Mouse (Mus musculus) right cerebral cortex, postnatal 10 days (tissue): Measurements from ENCODE around the gene Rsrp1.

ENCODE experiments used
- DNase-seq, 2 experiments: peaks; one replicate each; pipeline ENCODE4 v3.0.0; 2021; ENCODE audit warnings: low spot score in 2 of 2

Rsrp1 gene

GRCm38 (mm10) chr4:134922111-134922924 lies 1.1 kb upstream of the Rsrp1 start:
- DNase-seq: no peak

GRCm38 (mm10) chr4:134922925-134923244 lies 507 bp upstream of the Rsrp1 start:
- peak; percentile 81 to 82 for DNase-seq

DNA sequence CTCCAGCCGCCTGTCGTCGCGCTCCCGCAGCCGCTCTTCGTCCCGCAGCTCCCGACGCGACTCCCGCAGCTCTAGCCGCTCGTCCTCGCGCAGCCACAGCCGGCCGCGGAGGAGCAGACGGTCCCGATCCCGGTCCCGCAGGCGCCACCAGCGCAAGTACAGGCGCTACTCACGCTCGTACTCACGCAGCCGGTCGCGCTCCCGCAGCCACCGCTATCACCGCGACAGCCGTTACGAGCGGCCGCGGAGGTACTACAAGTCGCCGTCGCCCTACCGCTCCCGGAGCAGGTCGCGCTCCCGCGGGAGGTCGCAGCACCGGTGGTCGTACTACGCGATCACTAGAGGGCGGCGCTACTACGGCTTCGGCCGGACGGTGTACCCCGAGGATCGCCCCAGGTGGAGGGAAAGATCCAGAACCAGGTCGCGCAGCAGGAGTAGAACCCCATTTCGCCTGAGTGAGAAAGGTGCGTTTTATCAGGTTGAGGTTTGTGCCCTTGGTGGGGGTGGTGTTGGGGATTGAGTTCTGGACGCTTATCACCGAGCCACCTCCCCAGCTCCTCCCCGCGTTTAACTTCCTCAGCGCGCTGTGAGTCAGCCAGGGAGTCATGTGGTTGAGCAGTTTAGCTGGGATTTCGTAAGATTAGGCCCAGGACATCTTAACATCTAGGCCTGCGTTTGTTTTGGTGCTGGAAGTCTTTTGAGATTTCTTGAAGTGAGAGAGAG lies 788 bp downstream of the Rsrp1 start:
- DNase-seq: peak; percentile 54 to 66

DNA sequence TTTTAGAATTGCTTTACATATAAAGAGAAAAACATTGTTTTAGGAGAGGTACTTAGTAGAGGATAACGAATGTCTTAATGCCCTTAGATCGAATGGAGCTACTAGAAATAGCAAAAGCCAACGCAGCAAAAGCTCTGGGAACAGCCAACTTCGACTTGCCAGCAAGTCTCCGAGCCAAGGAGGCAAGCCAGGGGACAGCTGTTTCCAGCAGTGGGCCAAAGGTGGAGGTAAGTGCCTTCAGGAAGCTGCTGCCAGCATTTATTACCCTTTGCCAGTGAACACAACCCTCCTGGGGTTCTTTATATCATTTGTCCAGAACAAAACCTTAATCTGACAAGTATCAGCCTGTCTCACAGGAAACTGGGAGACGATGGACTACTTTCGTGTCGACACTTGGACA lies 1.8 kb downstream of the Rsrp1 start:
- DNase-seq: no peak

DNA sequence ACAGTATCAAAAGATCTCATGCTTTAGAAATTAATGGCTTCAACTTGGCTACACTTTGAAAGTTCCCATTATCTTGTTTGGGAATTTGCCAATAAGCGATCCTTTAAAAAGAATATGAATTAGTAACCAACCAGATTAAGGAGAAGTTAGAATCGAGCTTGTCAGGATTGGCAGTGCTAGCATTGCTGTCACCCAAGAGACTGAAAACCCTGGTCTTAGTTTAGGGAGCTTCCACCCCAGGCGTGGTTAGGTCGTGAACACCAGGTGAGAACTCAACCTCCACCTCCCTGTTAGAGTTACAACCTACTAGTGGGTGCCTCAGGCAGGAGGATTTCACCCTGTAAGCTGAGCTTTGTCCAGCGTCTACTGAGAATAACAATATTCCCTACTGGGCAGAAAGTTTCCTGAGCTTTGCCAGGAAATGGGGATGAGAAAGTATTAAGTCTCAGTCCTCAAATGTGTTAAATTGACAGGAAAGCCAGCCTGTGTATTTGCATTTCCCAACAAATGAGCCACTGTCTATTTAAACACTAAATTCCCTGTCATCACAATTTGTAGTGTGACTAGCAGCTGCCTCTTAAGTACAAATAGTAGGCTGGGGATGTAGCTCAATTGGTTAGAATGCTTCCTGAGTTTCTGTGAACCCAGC lies 4.5 kb downstream of the Rsrp1 start:
- DNase-seq: no peak

DNA sequence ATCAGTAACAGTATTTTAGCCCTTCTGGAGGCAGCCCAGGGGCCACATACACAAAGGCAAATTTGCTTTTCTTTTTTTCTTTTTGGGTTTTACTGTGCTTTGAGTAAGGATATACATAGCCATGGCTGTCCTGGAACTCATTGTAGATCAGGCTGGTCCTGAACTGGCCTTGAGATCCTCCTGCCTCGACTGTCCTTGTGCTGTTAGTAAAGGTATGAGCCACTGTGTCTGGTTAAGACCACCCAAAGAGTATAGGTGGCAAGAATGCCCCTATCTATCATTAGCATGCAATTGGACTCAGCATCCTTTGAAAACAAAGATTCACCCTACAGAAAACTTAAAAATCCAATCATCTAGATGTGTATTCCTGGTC lies 5.1 kb downstream of the Rsrp1 start:
- no peak for DNase-seq

- DNase-seq: no peak
Observed at GRCm38 (mm10) chr4:134929536-134929935, 6.1 kb downstream of the Rsrp1 start.

DNA sequence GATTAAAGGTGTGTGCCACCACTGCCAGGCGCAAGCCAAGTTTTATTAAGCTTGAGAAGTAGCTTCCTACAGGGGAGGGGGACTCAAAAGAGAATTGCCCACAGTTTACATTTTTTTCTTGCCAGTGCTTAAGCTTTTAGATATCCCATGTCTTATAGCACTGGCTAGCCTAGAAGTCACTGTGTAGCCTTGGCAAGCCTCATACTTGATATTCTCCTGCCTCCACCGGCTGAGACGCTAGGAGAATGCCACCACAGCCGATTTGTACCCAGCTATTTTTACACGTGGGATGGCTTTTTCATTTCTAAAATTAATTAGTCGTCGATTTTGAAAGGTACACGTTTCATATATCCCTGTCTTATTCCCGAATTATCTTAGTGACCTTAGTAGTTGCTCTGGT lies 6.8 kb downstream of the Rsrp1 start:
- DNase-seq: no peak

GRCm38 (mm10) chr4:134930684-134931481 lies 7.5 kb downstream of the Rsrp1 start, which contains the start of gene Syf2:
TSS of gene Syf2 (plus strand) at chr4:134930898.
- DNase-seq: peak; percentile 98

GRCm38 (mm10) chr4:134937240-134938176 lies 14.1 kb downstream of the Rsrp1 start:
- no peak for DNase-seq

DNA sequence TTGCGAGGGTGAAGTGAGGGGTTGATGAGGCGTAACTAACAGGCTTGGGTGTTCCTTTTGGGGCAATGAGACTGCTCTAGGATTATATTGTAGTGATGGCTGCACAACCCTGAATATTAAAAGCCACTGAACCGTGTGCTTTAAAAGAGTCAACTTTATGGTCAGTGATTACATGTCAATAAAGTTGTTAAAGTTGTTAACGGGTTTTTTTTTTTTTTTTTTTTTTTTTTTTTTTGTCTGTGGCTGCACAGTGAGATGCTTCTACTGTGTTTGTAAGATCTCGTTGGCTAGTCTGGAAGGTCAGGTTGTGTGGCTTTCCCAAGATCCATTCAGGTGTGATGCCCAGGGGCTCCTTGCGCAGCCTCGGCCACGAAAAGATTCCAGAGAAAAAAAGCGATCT lies 16.5 kb downstream of the Rsrp1 start:
- DNase-seq: no peak

- DNase-seq: peak; percentile 57 to 60
Observed at GRCm38 (mm10) chr4:134943758-134944538, 20.6 kb downstream of the Rsrp1 start.

DNA sequence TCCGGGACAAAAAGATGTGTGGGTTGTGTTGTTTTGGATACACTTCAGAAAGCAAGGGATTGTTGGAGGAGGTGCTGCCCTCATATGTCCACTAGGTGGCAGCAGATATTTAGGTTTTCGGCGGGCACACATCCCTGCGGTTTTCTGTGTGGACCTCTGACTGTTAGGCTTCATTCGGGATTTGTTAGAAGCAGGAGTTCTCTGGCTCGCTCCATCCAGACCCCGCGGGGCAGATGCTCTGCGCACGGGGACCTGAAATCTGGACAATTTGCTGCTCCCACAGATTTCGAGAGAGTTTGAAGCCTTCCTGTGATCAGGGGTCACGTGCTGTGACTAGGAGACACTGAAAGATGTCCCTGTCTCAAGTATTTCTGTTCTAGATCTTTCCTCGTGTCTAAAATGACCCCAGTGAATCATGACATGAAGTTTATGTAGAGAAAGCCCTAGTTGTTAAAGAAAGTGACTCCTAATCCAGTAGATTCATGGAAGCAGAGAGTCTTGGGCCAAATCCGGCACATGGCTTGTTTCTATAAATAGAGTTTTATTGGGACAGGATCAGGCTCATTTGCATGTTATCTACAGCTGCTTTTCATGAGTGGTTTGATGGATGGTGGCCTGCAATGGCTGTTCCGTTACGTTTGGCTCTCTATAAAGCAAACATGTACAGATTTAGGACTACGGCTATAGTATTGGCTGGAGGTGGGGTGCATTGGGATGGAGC lies 22.8 kb downstream of the Rsrp1 start:
- peak; percentile 83 for DNase-seq

DNA sequence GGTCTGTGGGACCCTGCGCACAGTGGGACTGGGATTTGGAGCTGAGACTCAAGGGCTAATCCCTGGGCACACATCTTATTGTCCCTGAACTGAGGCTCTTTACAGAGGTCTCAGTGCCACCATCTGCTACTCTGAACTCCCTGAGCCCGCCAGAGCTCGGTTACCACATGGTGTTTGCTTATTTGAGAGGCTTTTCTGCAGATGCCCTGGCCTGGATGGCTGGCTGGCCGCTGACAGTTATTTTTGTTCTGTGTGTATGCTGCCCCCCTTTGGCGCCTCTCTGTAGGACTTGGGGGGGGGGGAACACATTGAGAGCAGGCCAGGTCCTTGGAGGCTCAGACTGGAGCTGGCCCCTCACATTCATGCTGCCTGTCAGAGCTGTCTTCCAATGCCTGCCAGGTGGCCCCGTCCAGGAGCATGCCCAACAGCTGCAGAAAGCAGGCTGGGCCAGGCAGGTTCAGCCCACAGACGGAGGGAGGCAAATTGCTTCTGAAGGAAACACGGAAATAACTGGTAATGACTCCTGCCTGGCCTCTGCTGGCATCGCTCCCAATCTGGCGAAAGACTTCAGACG lies 27.2 kb downstream of the Rsrp1 start:
- DNase-seq: peak in 1 of 2 experiments; percentile 46

- no peak for DNase-seq
Observed at GRCm38 (mm10) chr4:134954461-134954860, 31.1 kb downstream of the Rsrp1 start.

DNA sequence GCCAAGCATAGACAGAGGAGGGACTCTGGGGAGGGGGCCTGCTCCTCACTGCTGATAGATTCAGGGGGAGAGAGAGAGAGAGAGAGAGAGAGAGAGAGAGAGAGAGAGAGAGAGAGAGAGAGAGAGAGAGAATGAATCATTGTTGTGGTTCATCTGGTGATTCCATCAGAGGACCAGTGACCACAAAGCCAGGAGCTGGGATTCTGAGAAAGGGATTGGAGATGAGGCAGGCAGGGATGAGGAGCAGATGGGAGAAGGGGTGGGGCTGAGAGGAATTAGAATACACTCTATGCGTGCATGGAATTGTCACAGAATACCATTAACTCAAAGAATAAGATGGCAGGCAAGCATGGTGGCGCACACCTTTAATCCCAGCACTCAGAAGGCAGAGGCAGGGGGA lies 31.8 kb downstream of the Rsrp1 start:
- DNase-seq: no peak

DNA sequence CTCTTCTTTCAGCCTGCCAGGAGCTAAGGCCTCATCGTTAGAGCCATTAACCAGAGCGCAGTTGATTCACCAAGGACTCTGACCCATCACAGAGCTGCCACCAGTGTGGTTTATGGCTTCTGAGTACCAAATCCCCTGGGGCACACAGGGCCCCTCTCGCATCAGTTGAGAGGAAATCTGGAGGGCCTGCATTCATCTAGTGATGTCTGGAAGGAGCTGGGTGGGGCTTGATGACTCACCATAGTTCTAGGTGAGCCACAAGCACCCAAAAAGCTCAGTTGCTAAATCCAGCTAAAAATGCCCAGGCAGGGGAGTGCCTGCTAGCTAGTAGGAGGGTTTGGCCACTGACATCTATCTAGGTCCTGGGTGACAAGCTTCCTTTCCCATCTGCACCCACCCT lies 32.5 kb downstream of the Rsrp1 start:
- DNase-seq: no peak

DNA sequence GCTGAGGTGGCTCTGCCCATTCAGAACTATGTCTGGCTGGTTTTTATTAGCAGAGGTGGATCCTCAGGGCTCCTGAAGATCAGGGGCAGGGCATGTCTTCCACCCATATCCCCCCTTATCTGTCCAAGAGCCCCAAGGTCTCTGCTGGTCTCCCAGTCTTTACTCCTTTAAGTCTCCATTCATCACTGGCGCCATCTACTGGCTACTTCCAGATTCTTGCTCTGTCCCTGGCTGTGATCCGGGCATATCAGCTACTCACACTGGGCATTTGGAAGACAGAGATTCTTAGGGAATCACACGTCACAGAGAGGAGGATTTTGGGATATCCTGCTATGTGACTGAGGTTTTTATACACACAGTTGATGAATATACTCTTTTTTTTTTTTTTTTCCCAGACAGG lies 32.9 kb downstream of the Rsrp1 start:
- DNase-seq: peak in 1 of 2 experiments; percentile 71
